Mouse (Mus musculus): ENCODE measurements at regions not wholly inside any gene's neighbourhood (a gene's known extent, or its start where the extent isn't known, plus 50 kb on each side); places are given as distances from the start of the nearest gene placed in this dataset.
A peak's percentile ranks its signal among the peaks of the same experiment; 100 is the strongest.

DNA sequence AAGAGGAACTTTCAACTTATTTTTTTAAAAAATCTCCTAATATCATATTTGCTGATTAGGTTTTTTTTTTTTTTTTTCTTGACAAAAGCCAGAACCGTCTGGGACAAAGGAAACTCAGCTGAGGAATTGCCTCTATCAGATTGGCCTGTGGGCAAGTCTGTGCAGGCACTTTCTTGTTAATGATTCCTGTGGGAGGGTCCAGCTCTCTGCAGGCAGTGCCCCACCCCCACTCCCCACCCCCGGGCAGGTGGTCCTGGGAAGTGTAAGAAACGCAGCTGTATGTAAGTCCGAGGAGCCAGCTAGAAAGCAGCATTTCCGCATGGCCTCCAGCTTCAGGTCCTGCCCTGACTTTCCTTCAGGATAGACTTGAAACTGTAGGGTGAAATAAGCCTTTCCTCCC, 377.7 kb downstream of the Sox2 start:
- WGBS, result 9% methylated on average over 5 of the region's 5 CpGs
- peak; percentile 74 for DNase-seq (ENCODE audit: low spot score)
- Histone ChIP-seq H3K36me3 (replicated peaks) (no peaks in the 10 kb centered on the region), H3K27ac (replicated peaks) (peak overlapping the region; percentile 48), H3K9me3 (no peaks in the 10 kb centered on the region), H3K27me3 (replicated peaks; ENCODE audit: low read depth, poor library complexity, severe bottlenecking) (peaks cover 3% of the 10 kb centered on the region; the same call in 1 of the 2 replicates), H3K4me1 (peaks cover 18% of the 10 kb centered on the region), H3K4me3 (no peak overlapping the region)

DNA sequence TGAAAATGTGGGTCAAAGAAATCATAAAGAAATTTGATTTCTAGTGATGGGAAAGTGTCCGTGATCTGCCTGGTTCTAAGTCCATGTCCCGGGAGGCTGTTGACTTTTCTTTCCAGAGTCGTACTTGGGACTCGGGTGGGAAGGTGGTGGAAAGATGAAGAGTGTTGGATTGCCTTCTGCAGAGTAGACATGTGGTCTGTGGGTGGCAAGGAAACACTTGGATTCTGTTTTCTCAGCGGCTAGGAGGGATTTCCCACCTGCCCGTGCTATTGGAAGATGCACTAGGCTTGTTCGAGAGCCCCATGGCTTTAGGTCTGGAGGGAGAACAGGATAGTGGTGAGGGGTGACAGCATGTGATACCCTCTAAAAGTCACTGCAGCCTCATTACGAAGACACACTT, 379.7 kb downstream of the Sox2 start:
- DNase-seq (ENCODE audit: low spot score), result no peak
- peaks cover 18% of the 10 kb centered on the region for H3K4me1 ChIP-seq
- no peak overlapping the region for H3K4me3 ChIP-seq
- WGBS, result 89% methylated on average over 8 of the region's 8 CpGs
- no peak overlapping the region for H3K27ac ChIP-seq (replicated peaks)
- H3K9me3 ChIP-seq, result no peaks in the 10 kb centered on the region
- H3K36me3 ChIP-seq (replicated peaks), result no peaks in the 10 kb centered on the region
- H3K27me3 ChIP-seq (replicated peaks; ENCODE audit: low read depth, poor library complexity, severe bottlenecking), result peaks cover 3% of the 10 kb centered on the region; the same call in 1 of the 2 replicates

DNA sequence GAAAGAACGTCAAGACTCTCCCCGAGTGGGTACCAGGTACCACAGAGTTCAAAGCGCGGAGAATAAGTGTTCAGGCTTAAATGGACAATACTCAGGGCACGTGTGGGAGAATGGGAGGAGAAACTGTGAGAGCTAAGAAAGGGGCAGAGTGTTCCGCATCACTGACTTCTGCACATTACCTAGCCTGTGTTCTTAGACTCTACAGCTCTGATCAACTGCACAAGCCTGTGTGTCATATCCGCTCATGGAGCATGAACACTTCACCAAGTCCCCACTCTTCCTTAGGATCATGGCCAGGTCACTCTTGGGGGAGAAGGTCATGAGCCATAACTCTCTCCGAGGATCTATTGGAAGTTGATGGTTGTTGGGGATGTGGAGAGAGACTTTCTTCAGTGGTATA, 383.4 kb downstream of the Sox2 start:
- Histone ChIP-seq H3K27me3 (replicated peaks; ENCODE audit: low read depth, poor library complexity, severe bottlenecking) (peaks cover under 1% of the 10 kb centered on the region; the same call in 1 of the 2 replicates), H3K9me3 (no peaks in the 10 kb centered on the region), H3K27ac (replicated peaks) (no peak overlapping the region), H3K4me1 (peaks cover under 1% of the 10 kb centered on the region; the same call in 1 of the 2 replicates), H3K36me3 (replicated peaks) (no peaks in the 10 kb centered on the region), H3K4me3 (no peak overlapping the region)
- DNase-seq (ENCODE audit: low spot score), result no peak
- 85% methylated on average over 8 of the region's 8 CpGs for whole genome bisulfite sequencing

DNA sequence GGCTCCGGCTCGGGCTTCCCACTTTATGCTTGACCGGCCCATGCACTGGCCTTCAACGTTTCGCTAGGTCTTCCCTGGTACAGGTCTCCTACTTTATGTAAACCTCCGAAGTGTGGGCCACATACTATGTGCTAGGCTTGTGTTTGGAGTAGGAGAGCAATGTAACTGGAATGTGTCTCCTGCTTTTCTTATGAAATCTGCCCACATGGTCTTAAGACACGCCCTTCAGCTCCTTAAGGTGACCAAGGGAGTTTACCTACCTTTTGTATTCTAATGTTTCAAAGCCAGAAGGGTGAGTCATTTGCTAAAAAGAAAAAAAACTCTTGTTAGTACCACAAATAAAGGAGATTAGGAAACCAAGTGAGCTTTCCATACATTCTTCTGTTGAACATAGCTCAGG, 385.0 kb downstream of the Sox2 start:
- DNase-seq (ENCODE audit: low spot score), result no peak
- Histone ChIP-seq H3K36me3 (replicated peaks) (no peaks in the 10 kb centered on the region), H3K9me3 (no peaks in the 10 kb centered on the region), H3K4me1 (no peaks in the 10 kb centered on the region; the same call in 1 of the 2 replicates), H3K27ac (replicated peaks) (no peak overlapping the region), H3K4me3 (no peak overlapping the region), H3K27me3 (replicated peaks; ENCODE audit: low read depth, poor library complexity, severe bottlenecking) (no peaks in the 10 kb centered on the region)
- WGBS, result 85% methylated on average over 7 of the region's 7 CpGs

DNA sequence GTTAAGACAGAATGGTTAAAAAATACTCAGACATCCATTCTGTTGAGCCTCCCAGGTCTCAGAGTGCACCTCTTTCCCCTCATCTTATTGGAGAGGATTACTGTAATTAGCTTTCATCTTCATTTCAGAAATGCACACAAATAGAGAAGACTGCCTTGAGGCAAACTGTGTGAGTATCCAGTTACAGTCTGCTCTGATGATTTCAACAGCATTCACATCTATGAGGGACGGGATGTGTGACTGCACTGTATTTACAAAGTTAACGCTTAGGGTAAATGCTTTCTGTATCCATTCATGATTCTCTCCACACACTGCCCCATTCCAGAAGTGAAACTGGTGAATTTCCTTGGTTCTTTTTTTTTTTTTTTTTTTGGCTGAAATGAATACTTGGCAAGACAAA, 393.5 kb downstream of the Sox2 start:
- Histone ChIP-seq H3K27me3 (replicated peaks; ENCODE audit: low read depth, poor library complexity, severe bottlenecking) (no peaks in the 10 kb centered on the region), H3K36me3 (replicated peaks) (no peaks in the 10 kb centered on the region), H3K27ac (replicated peaks) (no peak overlapping the region), H3K9me3 (no peaks in the 10 kb centered on the region), H3K4me3 (no peak overlapping the region), H3K4me1 (peaks cover 6% of the 10 kb centered on the region)
- 57% methylated on average over 2 of the region's 2 CpGs for WGBS
- no peak for DNase-seq (ENCODE audit: low spot score)

DNA sequence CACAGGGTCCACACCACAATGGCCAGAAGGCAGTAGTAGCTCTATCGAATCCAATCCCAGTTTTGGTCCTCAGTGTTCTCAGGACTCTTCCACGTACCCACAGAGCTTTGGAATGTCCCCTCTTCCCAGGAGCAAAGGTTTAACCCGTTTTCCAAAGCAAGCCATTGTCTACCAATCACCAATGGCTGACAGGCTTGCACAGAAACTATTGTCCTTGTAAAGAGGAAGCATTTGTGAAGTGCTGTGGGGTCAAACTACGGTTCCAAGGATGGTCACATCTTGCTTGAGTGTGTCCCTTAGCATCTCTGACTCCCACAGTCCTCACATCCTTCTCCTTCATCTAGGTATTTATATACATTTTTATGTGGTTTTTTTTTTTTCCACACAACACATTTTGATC, 409.2 kb downstream of the Sox2 start:
- no peak for DNase-seq (ENCODE audit: low spot score)
- H3K9me3 ChIP-seq, result no peaks in the 10 kb centered on the region
- H3K36me3 ChIP-seq (replicated peaks), result no peaks in the 10 kb centered on the region
- WGBS, result 33% methylated on average over 4 of the region's 4 CpGs
- no peak overlapping the region for H3K27ac ChIP-seq (replicated peaks)
- no peak overlapping the region for H3K4me3 ChIP-seq
- peaks cover 21% of the 10 kb centered on the region for H3K4me1 ChIP-seq
- H3K27me3 ChIP-seq (replicated peaks; ENCODE audit: low read depth, poor library complexity, severe bottlenecking), result 0 out of 2 replicates have a peak, but pooled peaks cover 9% of the 10 kb centered on the region

DNA sequence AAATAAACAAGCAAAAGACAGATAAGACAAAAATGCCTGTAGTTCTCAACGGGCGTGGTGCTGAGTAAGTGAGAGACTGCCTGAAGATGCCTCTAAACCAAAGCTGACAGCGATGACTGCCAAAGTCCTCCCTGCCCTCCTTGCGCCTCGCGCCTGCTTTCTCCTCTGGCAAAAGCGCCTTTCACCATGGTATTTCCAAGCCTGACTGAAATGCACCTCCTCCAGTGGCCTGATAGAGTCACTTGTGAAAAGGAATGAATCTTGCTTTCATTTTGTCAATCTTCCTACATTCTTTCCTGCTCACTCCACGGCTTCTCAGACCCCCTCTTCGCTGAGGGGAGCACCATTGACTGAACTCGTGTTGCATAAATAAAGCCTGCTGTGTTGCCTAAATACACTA, 409.8 kb downstream of the Sox2 start:
- Histone ChIP-seq H3K27ac (replicated peaks) (peak overlapping the region; percentile 7; the same call in 1 of the 2 replicates), H3K27me3 (replicated peaks; ENCODE audit: low read depth, poor library complexity, severe bottlenecking) (0 out of 2 replicates have a peak, but pooled peaks cover 9% of the 10 kb centered on the region), H3K36me3 (replicated peaks) (no peaks in the 10 kb centered on the region), H3K4me1 (peaks cover 21% of the 10 kb centered on the region), H3K4me3 (no peak overlapping the region), H3K9me3 (no peaks in the 10 kb centered on the region)
- 23% methylated on average over 10 of the region's 10 CpGs for WGBS
- DNase-seq (ENCODE audit: low spot score), result peak; percentile 17

DNA sequence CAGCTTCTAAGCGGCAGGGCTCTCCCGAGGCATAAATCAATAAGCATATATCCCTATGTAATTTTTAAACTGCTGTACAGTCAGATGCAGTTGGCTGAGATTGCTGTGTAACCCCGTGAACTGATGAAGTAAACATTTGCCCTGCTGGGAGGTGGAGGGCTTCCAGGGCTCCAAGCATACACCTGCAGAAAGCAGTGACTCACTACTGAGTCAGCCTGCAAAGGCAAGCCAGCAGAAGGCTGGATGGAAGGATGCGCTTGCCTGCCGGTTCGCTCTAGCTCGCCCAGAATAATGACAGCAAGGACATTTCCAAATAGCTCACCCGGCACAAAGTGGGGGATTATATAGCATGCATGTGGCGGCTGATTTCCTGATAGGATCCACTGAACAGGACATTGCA, 416.6 kb downstream of the Sox2 start:
- whole genome bisulfite sequencing, result 70% methylated on average over 9 of the region's 9 CpGs
- DNase-seq (ENCODE audit: low spot score), result no peak
- H3K4me1 ChIP-seq, result peaks cover 4% of the 10 kb centered on the region; the same call in 1 of the 2 replicates
- H3K27ac ChIP-seq (replicated peaks), result no peak overlapping the region
- H3K9me3 ChIP-seq, result no peaks in the 10 kb centered on the region
- H3K27me3 ChIP-seq (replicated peaks; ENCODE audit: low read depth, poor library complexity, severe bottlenecking), result 0 out of 2 replicates have a peak, but pooled peaks cover under 1% of the 10 kb centered on the region
- H3K4me3 ChIP-seq, result no peak overlapping the region
- H3K36me3 ChIP-seq (replicated peaks), result no peaks in the 10 kb centered on the region

DNA sequence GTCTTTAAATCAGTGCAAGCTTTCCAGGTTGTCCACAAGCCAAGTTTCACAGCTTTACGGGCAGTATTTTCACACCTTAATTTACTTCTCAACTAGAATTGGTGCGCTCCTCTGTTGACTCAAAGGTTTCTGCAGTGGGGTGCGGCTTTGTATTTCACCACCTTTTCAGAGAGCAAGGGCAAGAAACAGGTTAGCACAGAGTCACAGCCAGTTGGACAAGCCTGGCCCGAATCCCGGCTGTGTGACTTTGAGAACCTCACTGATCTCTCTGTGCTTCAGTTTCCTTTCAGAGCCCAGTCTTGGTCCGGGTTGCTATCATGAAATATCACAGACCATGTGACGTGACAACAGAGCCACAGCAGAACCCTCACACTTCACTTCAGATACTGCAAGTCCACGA, 418.4 kb downstream of the Sox2 start:
- Histone ChIP-seq H3K4me1 (no peaks in the 10 kb centered on the region), H3K27me3 (replicated peaks; ENCODE audit: low read depth, poor library complexity, severe bottlenecking) (no peaks in the 10 kb centered on the region), H3K27ac (replicated peaks) (no peak overlapping the region), H3K4me3 (no peak overlapping the region), H3K36me3 (replicated peaks) (no peaks in the 10 kb centered on the region), H3K9me3 (no peaks in the 10 kb centered on the region)
- WGBS, result 91% methylated on average over 8 of the region's 8 CpGs
- DNase-seq (ENCODE audit: low spot score), result no peak

DNA sequence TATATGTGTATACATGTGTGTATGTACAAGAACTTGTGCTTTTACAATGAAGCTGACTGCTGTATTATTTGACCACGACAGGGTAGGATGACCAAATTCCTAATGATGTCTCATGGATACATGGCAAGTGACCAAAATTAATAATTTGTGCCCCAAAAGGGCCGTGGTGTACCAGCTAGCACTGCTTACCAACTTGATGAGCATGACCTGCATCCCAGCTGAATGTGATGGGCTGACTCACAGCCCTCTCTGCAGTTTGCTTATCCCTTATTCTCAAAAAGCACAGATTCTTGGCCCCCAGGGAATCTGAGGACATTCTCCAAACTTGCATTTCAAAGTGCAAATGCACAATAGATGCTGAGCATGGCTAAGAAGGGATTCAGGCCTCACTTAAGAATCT, 420.8 kb downstream of the Sox2 start:
- WGBS, result 77% methylated on average over 2 of the region's 2 CpGs
- Histone ChIP-seq H3K36me3 (replicated peaks) (no peaks in the 10 kb centered on the region), H3K27me3 (replicated peaks; ENCODE audit: low read depth, poor library complexity, severe bottlenecking) (no peaks in the 10 kb centered on the region), H3K4me3 (no peak overlapping the region), H3K4me1 (no peaks in the 10 kb centered on the region), H3K27ac (replicated peaks) (no peak overlapping the region), H3K9me3 (no peaks in the 10 kb centered on the region)
- no peak for DNase-seq (ENCODE audit: low spot score)

DNA sequence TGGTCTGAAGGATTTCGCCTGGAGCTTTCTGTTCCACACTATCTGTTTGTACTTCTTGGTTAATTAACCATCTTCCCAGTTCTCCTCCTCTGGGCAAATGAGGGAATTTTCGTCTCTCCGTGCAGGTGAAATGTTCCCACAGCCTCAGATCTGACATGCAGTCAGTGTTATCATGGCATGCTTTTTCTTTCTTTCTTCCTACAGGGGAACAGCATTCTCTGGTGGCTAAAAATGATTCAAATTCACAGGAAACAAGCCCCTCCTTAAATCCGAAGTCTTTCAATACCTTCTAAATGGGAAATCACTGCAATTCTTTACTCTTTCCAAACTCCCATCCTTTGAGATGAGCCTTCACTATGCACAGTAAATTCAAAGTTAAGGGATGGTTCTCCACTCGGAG, 429.7 kb downstream of the Sox2 start:
- WGBS, result 57% methylated on average over 5 of the region's 5 CpGs
- no peaks in the 10 kb centered on the region for H3K9me3 ChIP-seq
- H3K4me3 ChIP-seq, result no peak overlapping the region
- H3K4me1 ChIP-seq, result peaks cover 15% of the 10 kb centered on the region
- no peaks in the 10 kb centered on the region for H3K36me3 ChIP-seq (replicated peaks)
- no peak for DNase-seq (ENCODE audit: low spot score)
- H3K27me3 ChIP-seq (replicated peaks; ENCODE audit: low read depth, poor library complexity, severe bottlenecking), result no peaks in the 10 kb centered on the region
- no peak overlapping the region for H3K27ac ChIP-seq (replicated peaks)

DNA sequence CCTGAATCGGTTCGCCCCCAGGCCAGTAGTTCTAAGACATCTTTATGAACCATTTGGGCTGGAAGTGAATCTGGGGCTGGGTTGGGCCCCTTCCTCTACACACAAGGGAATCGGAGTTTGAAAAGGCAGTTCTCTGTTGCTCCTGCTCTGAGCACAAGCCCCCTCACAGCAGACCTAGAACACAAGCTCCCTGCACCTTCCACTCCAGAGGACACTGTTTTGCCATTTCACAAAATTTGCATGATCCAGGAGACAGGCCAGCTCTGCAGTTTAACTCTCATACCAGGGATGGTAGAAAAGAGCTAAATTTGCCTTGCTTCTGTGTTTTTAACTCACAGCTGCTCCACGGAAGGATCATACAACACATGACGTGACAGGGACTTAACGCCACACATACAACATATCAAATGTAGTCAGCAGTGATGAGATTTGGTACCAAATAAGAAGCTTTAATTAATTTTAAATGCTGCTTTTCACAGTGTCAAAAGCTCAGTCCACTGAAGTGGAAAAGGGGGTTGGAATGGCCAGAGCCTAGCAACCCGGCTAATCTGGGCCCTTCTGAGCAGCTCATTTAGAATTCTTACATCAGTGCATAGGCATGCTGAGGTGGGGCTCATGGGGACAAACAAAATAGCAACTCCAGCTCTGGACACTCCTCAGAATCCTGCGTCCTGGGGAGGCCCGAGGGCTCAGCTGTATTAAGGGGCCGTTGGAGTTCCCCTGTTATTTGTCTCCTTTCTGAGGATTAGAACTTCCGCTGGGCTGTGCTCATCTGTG, 434.1 kb downstream of the Sox2 start:
- peak overlapping the region; percentile 70 for H3K27ac ChIP-seq (replicated peaks)
- H3K36me3 ChIP-seq (replicated peaks), result no peaks in the 10 kb centered on the region
- H3K4me3 ChIP-seq, result no peak overlapping the region
- H3K9me3 ChIP-seq, result no peaks in the 10 kb centered on the region
- H3K4me1 ChIP-seq, result peaks cover 42% of the 10 kb centered on the region
- peak; percentile 53 for DNase-seq (ENCODE audit: low spot score)
- WGBS, result 43% methylated on average over 11 of the region's 11 CpGs
- no peaks in the 10 kb centered on the region for H3K27me3 ChIP-seq (replicated peaks; ENCODE audit: low read depth, poor library complexity, severe bottlenecking)
